Mouse (Mus musculus) limb, embryonic 10.5 days (tissue): ENCODE measurements around the gene Bmpr1a. TPM values are rescaled to one million over a fixed set of nuclear protein-coding genes. Genes with fewer than 3 reads are reported as not detected.

Source experiments
- DNase-seq: peaks from one replicate; pipeline ENCODE4 v3.0.0-alpha.2; 2017; ENCODE audit warnings: low spot score
- H3K27ac ChIP-seq: fragments of 300-500 bp; sonication (generic); 2 replicates; pipeline ENCODE4 v1.5.1; 2016; ENCODE audit warnings: mild to moderate bottlenecking
- H3K27me3 ChIP-seq: fragments of 300-500 bp; sonication (generic); 2 replicates; pipeline ENCODE4 v1.6.1; 2016; ENCODE audit warnings: low read depth, mild to moderate bottlenecking; ENCODE audit not compliant: poor library complexity, severe bottlenecking
- H3K36me3 ChIP-seq: fragments of 300-500 bp; sonication (generic); 2 replicates; pipeline ENCODE4 v1.6.1; 2016; ENCODE audit warnings: mild to moderate bottlenecking, moderate library complexity
- H3K4me1 ChIP-seq: fragments of 300-500 bp; sonication (generic); 2 replicates; pipeline ENCODE4 v1.6.1; 2016
- H3K4me3 ChIP-seq: fragments of 300-500 bp; sonication (generic); 2 replicates; pipeline ENCODE4 v1.5.1; 2016; ENCODE audit warnings: mild to moderate bottlenecking, moderate library complexity
- H3K9me3 ChIP-seq: fragments of 300-500 bp; sonication (generic); replicated peaks from 2 replicates; pipeline ENCODE4 v1.6.1; 2016; ENCODE audit warnings: mild to moderate bottlenecking
- WGBS: fragments of 180-500 bp; shearing (Covaris S2); methylation state at CpG from one replicate; pipeline ENCODE4 v1.1.7; 2016; 5-methylcytosine and 5-hydroxymethylcytosine counted together
- polyA plus RNA-seq: library from polyadenylated mRNA; unstranded; fragments of >200 nt; fragmentation: Nextera tagmentation; extraction: Ambion mirVana; gene quantifications from 2 replicates; pipeline ENCODE4 v1.2.1, GENCODE M21; 2016

Gene Bmpr1a
- polyA plus RNA-seq, 1 experiment from 2014 or later: 58.5 TPM

DNA sequence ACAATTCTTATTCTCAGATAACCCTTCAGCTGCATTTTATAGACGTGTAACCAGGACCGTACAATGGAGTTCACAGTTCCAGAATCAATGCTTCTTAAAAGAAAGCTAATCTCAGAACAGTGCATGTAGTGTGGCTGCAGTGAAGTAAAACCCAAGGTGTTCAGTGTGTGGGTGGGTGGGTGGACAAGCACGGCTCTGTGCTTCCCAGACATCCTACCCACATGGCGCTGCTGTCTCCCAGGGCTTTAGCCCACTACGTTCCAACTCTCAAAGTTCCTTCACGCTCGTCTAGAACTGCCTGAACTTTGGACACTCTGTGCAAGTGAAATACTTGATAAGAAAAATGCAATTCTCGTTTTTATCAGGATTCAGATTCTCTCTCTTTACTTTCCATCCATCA is 19.6 kb upstream of the Bmpr1a start, which contains the start of gene 9230112D13Rik:
Gene 9230112D13Rik (minus strand): TSS at position 101 of the 400 bp plus-strand sequence.
- Histone ChIP-seq H3K4me1 (no peaks in the 10 kb centered on the region), H3K27ac (no peak within 1 kb of the TSS), H3K27me3 (peaks cover 4% of the 10 kb centered on the region; the same call in 1 of the 2 replicates), H3K4me3 (no peak within 1 kb of the TSS), H3K9me3 (no peaks in the 10 kb centered on the region), H3K36me3 (no peaks in the 10 kb centered on the region)
- WGBS: 90% methylated on average over 8 of the region's 8 CpGs
- DNase-seq: no peak

GRCm38 (mm10) chr14:34517959-34518544 is 14.9 kb upstream of the Bmpr1a start:
- Histone ChIP-seq H3K9me3 (no peaks in the 10 kb centered on the region), H3K36me3 (no peaks in the 10 kb centered on the region), H3K4me3 (no peak overlapping the region), H3K4me1 (peaks cover 6% of the 10 kb centered on the region; the same call in 1 of the 2 replicates), H3K27me3 (no peaks in the 10 kb centered on the region), H3K27ac (no peak overlapping the region)
- DNase-seq: no peak
- 88% methylated on average over 8 of the region's 8 CpGs for WGBS

DNA sequence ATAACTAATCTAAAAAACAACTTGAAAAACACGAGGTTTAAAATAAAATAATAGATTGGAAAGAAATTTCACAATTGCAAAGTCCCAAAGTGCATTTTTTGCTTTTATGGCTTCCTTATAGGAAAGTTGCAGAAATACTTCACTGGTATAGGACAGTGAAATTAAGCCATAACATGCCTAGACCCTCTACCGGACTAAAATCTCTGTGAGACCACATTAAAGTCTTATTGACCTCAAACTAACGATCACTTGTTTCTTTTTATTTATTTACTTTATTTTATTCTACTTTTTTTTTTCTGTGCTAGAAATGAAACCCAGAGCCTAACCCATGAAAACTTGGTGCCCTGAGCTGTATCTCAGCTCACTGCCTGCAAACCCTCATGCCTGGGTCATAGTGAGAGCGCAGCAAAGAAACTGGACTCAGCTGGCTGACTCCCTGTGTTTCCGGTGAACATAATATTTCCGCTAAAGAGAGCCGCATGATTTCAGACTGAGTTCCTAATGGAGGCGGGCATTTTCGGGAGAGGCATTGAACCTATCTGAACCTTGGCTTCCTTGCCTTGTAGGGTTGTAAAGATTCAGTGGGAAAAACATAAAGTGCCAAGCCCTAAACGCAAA is 13.9 kb upstream of the Bmpr1a start:
- Histone ChIP-seq H3K27me3 (no peaks in the 10 kb centered on the region), H3K4me1 (peaks cover 6% of the 10 kb centered on the region; the same call in 1 of the 2 replicates), H3K9me3 (no peaks in the 10 kb centered on the region), H3K27ac (no peak overlapping the region), H3K36me3 (no peaks in the 10 kb centered on the region), H3K4me3 (no peak overlapping the region)
- 94% methylated on average over 10 of the region's 10 CpGs for WGBS
- DNase-seq: no peak

DNA sequence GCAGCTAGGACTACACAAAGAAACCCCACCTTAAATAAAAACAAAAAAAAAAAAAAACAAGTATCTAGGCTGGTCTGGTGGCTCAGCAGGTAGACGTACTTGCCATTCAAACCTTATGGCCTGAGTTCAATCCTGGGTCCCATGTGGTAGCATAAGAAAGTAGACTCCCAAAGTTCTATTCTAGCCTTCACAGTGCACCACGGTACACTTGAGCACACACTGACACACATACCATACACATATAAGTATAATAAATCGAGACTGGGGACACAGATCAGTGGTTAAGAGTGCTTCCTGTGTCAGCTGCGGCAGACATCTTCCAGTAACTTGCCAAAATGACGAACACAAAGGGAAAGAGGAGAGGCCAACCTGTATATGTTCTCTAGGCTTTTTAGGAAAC is 12.7 kb upstream of the Bmpr1a start:
- 89% methylated on average over 5 of the region's 5 CpGs for WGBS
- DNase-seq: no peak

DNA sequence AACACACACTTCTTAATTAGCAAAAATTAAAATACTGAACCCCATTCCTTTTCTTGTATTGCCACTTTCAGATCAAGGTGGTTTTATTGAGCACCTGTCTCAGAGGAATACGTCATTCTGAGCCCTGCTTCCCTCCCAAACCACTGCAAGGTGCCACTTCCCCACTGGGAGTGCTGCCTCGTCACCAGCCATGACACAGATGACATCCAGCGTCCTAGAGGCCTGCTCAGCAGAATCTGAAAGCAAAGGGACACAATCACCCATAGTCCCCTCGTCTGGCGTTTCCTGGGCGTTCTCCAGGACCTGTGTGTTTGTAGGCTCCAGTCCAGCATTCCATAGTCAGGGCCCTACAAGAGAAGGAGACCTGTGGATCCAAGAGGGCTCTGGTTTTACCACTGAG is 11.0 kb upstream of the Bmpr1a start:
- DNase-seq: no peak
- Histone ChIP-seq H3K27ac (no peak overlapping the region), H3K9me3 (no peaks in the 10 kb centered on the region), H3K4me1 (peaks cover 6% of the 10 kb centered on the region; the same call in 1 of the 2 replicates), H3K4me3 (no peak overlapping the region), H3K27me3 (no peaks in the 10 kb centered on the region), H3K36me3 (no peaks in the 10 kb centered on the region)
- WGBS: 41% methylated on average over 6 of the region's 6 CpGs

More for the DNA sequence above, 12.7 kb upstream of the Bmpr1a start:
- H3K4me3 ChIP-seq: no peak overlapping the region
- no peaks in the 10 kb centered on the region for H3K9me3 ChIP-seq
- H3K27ac ChIP-seq: no peak overlapping the region
- no peaks in the 10 kb centered on the region for H3K27me3 ChIP-seq
- peaks cover 6% of the 10 kb centered on the region; the same call in 1 of the 2 replicates for H3K4me1 ChIP-seq
- no peaks in the 10 kb centered on the region for H3K36me3 ChIP-seq

DNA sequence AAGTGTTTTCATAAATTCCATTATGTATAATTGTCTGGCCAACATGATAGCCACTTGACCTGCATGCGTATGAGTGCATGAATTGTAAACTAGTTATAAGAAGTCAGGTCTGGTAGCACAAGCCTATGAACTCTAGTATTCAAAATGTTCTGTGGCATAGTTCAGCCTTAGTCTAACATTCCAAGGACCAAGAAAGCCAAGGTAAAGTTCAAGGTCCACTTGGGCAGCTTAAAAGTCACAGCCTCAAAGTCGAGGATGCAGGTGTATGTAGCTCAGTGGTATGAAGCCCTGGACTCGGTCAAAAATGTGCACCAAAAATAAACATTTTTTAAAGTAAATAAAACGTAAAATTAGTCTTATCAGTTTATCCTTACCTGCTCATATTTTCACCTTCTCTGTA is 9.5 kb upstream of the Bmpr1a start:
- H3K27ac ChIP-seq: no peak overlapping the region
- peaks cover 15% of the 10 kb centered on the region for H3K4me1 ChIP-seq
- H3K9me3 ChIP-seq: no peaks in the 10 kb centered on the region
- WGBS: 87% methylated on average over 4 of the region's 4 CpGs
- no peak overlapping the region for H3K4me3 ChIP-seq
- no peaks in the 10 kb centered on the region for H3K27me3 ChIP-seq
- no peak for DNase-seq
- no peaks in the 10 kb centered on the region for H3K36me3 ChIP-seq

DNA sequence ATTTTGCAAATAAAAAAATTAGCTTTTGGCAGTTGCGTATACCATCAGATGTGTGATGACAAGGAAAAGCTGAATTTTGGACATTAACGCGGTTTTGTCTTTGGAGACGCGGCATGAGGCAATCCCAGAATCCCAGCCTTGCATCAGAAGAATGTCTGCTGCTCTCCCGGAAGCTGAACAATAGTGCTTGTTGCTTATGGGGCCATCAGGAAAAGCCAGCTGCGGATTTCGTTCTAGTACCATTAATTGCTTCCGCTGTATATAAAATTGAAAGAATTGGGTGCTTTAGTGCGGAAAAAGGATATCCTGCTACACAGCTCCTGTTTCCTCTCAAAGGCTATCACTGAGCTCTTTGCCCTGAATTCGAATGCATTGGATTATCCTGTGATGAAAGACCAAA is 8.8 kb upstream of the Bmpr1a start:
- Histone ChIP-seq H3K9me3 (no peaks in the 10 kb centered on the region), H3K27me3 (no peaks in the 10 kb centered on the region), H3K36me3 (no peaks in the 10 kb centered on the region), H3K27ac (no peak overlapping the region), H3K4me1 (peaks cover 15% of the 10 kb centered on the region), H3K4me3 (no peak overlapping the region)
- WGBS: 79% methylated on average over 11 of the region's 11 CpGs
- DNase-seq: no peak

DNA sequence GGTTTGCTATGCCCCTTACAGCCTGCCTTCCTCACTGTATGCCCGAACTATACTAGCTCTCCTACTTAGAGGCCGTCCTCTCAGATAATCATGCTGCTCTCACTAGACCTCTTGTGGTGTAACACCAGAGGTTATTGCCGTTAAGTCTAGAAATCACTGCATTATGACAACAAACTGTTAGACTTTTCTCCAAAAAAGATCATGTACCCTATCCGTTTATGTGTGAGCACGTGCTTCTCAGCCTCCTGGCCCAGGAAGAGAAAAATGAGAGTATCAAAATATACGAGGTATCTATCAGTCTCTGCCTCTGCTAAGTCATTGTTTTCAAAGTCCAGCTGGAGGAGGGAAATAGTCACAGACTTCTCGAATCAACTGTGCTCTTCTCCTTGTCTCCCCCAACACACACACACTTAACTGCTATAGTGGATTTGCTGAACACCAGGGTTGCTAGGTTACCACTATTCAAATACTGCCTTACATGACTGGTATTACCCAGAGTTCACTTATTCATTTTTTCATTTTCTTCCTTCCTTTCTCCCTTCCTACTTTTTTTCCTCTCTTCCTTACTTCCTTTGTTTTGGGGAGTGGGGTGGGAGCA is 5.8 kb upstream of the Bmpr1a start:
- H3K9me3 ChIP-seq: no peaks in the 10 kb centered on the region
- WGBS: 69% methylated on average over 7 of the region's 7 CpGs
- peaks cover 10% of the 10 kb centered on the region; the same call in 1 of the 2 replicates for H3K27me3 ChIP-seq
- no peak overlapping the region for H3K27ac ChIP-seq
- no peaks in the 10 kb centered on the region for H3K36me3 ChIP-seq
- DNase-seq: no peak
- peaks cover 9% of the 10 kb centered on the region for H3K4me1 ChIP-seq
- H3K4me3 ChIP-seq: no peak overlapping the region

- Histone ChIP-seq H3K9me3 (no peaks in the 10 kb centered on the region), H3K27me3 (peaks cover 10% of the 10 kb centered on the region; the same call in 1 of the 2 replicates), H3K36me3 (no peaks in the 10 kb centered on the region), H3K4me1 (peaks cover 9% of the 10 kb centered on the region), H3K4me3 (no peak overlapping the region), H3K27ac (no peak overlapping the region)
- DNase-seq: no peak
- WGBS: 60% methylated on average over 4 of the region's 4 CpGs
These were observed 5.2 kb upstream of the Bmpr1a start for GRCm38 (mm10) chr14:34508187-34508840.

- Histone ChIP-seq H3K4me3 (no peak overlapping the region), H3K9me3 (no peaks in the 10 kb centered on the region), H3K27ac (no peak overlapping the region), H3K27me3 (peaks cover 10% of the 10 kb centered on the region; the same call in 1 of the 2 replicates), H3K36me3 (no peaks in the 10 kb centered on the region), H3K4me1 (peaks cover 16% of the 10 kb centered on the region)
- 71% methylated on average over 7 of the region's 7 CpGs for WGBS
- DNase-seq: no peak
These were observed 2.2 kb upstream of the Bmpr1a start for GRCm38 (mm10) chr14:34505309-34505708.

GRCm38 (mm10) chr14:34504377-34504776 is 1.2 kb upstream of the Bmpr1a start:
- 78% methylated on average over 5 of the region's 5 CpGs for WGBS
- Histone ChIP-seq H3K36me3 (no peaks in the 10 kb centered on the region), H3K4me3 (no peak overlapping the region), H3K27me3 (peaks cover 10% of the 10 kb centered on the region; the same call in 1 of the 2 replicates), H3K9me3 (no peaks in the 10 kb centered on the region), H3K4me1 (peaks cover 25% of the 10 kb centered on the region), H3K27ac (no peak overlapping the region; the same call in 1 of the 2 replicates)
- no peak for DNase-seq

- H3K36me3 ChIP-seq: no peaks in the 10 kb centered on the region
- no peak for DNase-seq
- H3K27ac ChIP-seq: peak overlapping the region; percentile 100; the same call in 1 of the 2 replicates
- peaks cover 10% of the 10 kb centered on the region; the same call in 1 of the 2 replicates for H3K27me3 ChIP-seq
- WGBS: 71% methylated on average over 6 of the region's 6 CpGs
- peaks cover 30% of the 10 kb centered on the region for H3K4me1 ChIP-seq
- H3K9me3 ChIP-seq: no peaks in the 10 kb centered on the region
- peak overlapping the region; percentile 92 for H3K4me3 ChIP-seq
These were observed 618 bp upstream of the Bmpr1a start for GRCm38 (mm10) chr14:34503759-34504158.
